Mouse (Mus musculus): ENCODE results near the gene Stat3.

DNA sequence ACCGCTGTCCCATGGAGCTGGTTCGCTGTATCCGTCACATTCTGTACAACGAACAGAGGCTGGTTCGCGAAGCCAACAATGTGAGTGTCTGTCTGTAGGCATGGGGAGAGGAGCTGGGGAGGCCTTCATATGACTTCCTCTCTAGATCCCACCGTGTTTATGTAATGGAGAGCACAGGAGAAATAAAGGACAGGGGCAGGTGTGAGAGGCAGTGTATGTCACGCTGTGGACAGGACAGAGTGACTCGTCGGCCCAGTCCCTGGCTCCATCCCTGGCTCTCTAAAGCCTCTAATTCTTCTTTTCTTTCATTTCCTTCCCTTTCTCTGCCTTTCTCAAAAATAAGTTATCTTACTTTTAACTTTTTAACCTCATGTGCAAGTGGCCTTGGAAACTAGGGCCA lies 76.2 kb downstream of the Stat3 start:
- TF ChIP-seq CTCF (conservative IDR thresholded peaks at IDR 0.05; ENCODE audit: low read length), result no peak
- TF ChIP-seq POU5F1 (IDR thresholded peaks at IDR 0.05; ENCODE audit: borderline replicate concordance, low read length), result no peak
- no peak for TF ChIP-seq NANOG (IDR thresholded peaks at IDR 0.05; ENCODE audit: borderline replicate concordance, low read length)

Data from E14TG2a.4 (cell line).